Mouse (Mus musculus): ENCODE data around the gene Vamp8. TPM values are rescaled to one million over a fixed set of nuclear protein-coding genes. Genes with fewer than 3 reads are reported as not detected.
A peak's percentile ranks its signal among the peaks of the same experiment; 100 is the strongest.

Vamp8 gene
- total RNA-seq, 2 experiments from 2014 or later, result 71.0 to 75.5 TPM

DNA sequence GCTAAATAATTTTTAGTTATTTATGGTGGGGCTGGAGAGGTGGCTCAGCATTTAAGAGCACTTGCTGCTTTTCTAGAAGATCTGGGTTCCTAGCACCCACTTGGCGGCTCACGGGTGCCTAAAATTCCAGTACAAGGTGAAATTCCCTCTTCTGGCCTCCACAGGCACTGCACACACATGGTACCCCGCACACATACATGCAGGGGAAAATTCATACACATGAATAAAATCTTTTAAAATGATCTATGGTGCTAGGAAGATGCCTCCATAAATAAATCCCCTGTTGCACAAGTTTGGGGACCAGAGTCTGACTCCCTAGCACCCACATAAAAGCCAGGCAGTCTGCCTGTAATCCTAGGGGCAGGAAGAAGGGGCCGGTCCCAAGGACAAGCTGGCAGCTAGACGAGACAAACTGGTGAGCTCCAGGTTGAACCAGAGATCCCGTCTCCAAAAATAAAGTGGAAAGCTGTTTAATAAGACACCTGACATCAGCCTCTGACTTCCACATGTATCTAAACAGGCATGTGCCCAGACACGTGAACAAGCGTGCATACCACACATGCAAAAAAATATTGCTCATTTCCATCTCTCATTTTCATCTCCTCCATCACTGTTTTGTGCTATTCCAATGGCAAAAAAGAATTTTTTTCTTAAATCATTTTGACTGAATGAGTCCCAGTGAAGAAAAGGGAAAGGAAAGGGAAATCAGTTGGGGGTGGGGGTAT is 11.8 kb downstream of the Vamp8 start:
- intact Hi-C loops (cut with DNase I), result no loop called here
- no peak for DNase-seq

DNA sequence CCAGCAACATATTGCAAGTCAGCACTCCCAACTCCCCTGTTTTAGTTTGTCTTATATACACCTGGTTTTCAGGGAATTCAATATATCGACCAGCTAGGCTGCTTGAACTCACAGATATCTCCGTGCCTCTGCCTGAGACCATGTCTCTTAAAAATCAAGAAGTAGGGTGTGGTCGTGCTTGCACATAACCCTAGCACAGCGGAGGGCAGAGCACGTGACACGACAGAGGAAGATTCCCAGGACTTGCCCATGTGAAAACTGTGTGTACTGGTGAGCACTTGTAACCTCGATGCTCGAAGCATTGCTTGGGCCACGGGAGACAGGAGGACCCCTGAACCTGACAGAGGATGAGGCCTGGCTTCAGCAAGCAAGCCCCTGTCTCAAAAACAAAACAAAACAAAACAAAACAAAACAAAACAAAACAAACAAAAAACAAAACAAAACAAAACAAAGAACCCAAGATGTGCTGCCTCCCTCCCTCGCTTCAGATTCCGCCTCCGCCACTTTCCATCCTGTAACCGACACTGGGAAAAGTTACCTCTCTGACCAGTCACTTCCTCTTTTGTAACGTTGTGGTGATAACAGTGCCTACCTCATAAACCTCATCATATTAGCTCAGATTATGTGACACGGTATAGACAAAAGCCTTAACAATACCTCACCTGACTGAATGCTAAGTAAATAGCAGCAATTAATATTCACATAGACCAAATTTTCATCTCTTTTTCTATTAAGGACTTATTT is 15.5 kb downstream of the Vamp8 start:
- intact Hi-C loops (cut with DNase I), result no loop called here
- no peak for DNase-seq

DNA sequence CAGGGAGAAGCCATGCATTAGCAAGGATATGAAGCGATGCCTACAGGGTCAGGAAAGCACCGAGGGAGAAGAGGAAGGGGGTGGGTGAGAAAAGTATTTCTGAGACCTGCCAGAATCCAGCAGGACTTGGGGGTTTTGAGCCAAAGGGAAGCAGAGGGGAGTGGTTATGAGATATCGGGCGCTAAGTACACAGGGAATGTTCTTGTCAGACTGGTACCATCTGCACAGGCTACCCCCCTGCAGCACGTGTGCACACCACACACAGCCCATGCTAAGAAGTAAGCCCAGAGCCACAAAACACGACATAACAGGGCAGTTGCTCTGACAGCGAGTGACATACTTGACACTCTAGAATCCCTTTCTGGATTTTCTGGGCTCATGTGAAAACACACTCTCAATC is 16.3 kb downstream of the Vamp8 start:
- DNase-seq, result no peak
- intact Hi-C loops (cut with DNase I), result no loop called here

- intact Hi-C loops (cut with DNase I), result no loop called here
- no peak for DNase-seq
Measured at GRCm38 (mm10) chr6:72373184-72373583, 17.3 kb downstream of the Vamp8 start.

DNA sequence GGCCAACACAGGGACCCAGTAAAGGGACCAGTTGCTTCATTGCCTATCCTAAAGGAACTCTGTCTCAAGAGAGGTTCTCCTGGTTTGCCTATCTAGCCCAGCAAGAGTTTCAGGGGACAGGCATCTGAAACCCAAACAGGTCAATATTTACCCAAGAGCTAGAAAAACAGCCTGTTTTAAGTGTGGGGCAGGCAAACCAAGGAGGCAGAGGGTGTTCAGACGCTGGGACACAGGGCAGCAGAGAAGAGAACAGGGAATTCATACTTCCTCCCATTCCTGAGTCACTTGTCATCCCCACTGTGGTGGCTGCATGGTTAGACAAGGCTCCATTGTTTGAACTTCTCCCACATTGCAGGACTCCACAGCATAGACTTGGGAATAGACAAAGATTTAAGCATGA is 18.9 kb downstream of the Vamp8 start:
- DNase-seq, result no peak
- intact Hi-C loops (cut with DNase I), result no loop called here

GRCm38 (mm10) chr6:72371147-72371546 is 19.4 kb downstream of the Vamp8 start:
- intact Hi-C loops (cut with DNase I), result no loop called here
- peak; percentile 33 to 52 for DNase-seq

DNA sequence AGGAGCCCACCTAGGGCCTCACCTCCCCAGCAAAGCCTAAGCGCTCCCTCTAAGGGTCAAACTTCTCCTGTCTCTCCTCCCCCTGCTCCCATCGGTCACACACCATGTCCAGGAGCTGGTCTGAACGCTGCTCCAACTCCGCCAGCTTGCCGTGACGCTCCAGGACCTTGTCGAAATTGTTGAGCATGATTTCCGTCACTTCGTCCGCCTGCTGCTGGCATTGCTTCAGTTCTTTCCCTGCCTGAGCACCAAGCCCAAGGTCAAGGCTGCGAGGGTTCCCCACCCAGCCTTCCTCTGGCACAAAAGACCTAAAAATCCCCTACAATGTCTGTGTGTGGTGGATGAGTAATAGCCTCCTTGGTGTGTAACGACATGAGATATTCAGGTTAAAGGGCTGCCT is 20.4 kb downstream of the Vamp8 start:
- DNase-seq, result peak in 1 of 2 experiments; percentile 21
- intact Hi-C loops (cut with DNase I), result no loop called here

- intact Hi-C loops (cut with DNase I), result no loop called here
- no peak for DNase-seq
Measured at GRCm38 (mm10) chr6:72369557-72369956, 20.9 kb downstream of the Vamp8 start.

GRCm38 (mm10) chr6:72367460-72367974 is 23.0 kb downstream of the Vamp8 start:
- intact Hi-C loops (cut with DNase I), result no loop called here
- DNase-seq, result no peak

DNA sequence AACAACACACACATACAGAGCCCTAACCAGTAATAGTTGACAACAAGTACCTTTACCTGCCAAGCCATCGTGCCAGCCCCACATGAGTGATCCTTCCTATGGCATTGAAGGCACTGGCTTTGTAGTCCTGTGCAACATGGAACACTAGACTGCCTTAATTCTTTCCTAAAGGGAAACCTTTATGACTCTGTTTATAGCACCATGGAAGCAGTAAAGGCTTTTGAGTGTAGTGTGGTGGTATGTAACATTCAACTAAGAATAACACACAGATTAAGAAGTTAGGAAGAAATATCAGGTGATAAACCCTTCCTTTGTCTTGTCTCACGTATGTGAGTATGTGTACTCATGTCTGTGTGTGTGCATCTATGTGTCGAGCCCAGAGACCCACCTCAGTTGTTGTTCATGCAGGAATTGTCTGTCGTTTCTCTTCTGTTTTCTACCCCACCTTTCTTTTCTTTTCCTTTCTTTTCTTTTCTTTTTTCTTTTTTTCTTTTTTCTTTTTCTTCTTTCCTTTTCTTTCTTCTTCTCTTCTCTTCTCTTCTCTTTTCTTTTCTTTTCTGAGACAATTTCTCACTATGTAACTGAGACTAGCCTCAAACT is 23.6 kb downstream of the Vamp8 start, which contains the start of gene Rnf181:
Gene Rnf181, minus strand, starts transcription at position 113 of the 600 bp plus-strand sequence.
- no peak for DNase-seq
- intact Hi-C loops (cut with DNase I), result no loop called here

DNA sequence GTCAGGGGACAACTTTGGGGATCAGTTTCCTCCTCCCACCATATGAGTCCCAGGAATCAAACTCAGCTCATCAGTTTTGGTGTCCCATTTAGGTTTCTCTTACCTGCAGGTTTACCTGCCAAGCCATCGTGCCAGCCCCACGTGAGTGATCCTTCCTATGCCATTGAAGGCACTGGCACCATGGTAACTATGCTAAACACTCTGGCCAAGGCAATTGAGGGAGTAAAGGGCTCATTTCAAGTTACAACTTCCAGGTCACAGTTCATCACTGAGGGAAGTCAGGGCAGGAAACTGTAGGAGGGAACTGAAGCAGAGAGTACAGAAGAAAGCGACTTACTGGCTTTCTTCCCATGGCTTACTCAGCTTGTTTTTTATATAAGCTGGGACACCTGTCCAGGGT is 24.2 kb downstream of the Vamp8 start:
- DNase-seq, result no peak
- intact Hi-C loops (cut with DNase I), result no loop called here

DNA sequence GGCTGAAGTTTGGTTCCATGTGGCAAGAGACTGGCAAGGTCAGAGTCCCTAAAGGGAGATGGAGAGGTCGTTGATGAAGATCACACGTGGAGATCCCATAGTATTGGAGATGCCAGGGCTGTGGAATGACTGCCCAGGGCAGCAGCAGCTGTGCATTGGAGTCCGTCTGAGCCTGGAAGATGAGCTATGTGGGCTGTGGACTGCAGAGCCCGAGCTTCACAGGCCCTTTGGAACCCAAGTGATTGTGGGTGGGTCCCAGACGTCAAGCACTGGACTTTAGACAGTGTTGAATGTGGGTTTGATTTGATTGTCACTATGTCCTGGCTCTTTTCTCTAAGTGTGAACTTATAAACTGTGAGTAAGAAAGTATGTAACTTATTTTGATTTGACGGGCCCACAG is 25.5 kb downstream of the Vamp8 start:
- intact Hi-C loops (cut with DNase I), result loop anchor here (2.0 kb wide), 1 partner anchor 42 kb away; no protein-coding TSS in a partner anchor
- DNase-seq, result no peak

GRCm38 (mm10) chr6:72364009-72364408 is 26.5 kb downstream of the Vamp8 start:
- intact Hi-C loops (cut with DNase I), result loop anchor here (2.0 kb wide), 1 partner anchor 43 kb away; no protein-coding TSS in a partner anchor
- DNase-seq, result no peak

DNA sequence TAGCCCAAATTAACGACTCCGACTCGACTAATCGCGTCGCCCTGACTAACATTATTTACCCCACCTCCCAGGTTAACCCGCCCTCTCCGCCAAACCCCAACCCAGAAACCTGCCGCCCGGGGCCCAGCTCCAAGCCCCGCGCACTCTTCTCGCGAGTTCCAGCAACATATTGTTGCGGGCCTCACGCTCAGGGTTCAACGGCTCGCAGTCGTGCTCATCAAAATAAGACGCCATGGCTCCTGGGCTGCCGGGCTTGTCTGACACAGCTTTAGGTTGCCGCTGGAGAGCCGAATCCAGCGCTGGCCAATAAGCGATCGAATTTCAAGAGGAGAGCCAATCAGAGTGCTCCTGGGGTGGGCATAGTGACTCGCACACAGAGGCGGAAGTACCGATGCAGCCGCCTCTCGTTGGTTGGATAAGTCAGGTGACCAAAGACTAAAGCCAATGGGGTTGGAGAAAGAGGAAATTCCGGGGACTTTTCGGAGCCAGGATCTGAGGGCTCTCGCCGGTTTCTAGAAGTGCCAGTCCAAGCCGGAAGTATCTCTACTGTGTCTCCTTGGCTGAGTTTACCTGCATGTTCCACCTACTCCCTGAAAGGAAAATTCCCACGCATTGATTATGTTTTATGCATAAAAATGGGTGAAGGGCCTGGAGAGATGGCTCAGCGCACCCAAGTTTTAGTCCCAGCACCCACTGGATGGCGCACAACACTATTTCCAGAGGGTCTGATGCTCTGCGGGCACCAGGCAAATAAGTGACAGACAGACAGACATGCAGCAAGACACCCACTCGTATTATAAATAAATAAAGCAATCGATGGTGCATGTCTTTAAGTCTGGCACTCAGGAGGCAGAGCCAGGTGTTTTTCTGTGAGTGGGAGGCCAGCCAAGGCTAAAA is 28.1 kb downstream of the Vamp8 start:
- intact Hi-C loops (cut with DNase I), result no loop called here

DNA sequence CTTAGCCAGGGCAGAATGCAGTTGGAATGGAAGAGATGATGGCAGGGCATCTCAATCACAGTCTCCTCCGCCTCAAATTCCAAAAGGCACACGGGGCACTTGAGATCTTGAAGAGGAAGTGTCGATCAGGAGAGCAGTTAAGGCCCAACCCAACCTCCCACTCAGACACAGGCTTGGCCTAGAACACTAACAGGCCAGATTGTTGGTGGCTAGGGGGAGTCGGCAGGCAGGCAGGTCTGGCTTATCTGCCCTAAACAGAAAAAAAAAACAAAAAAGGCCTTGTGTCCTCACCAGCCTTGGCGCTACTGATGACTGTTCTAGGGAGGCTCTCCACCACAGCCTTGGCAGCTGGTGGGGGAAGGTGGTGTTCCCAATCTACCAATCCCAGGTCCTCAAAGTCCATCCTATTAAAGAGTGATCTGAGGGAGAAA is 29.4 kb downstream of the Vamp8 start:
- intact Hi-C loops (cut with DNase I), result no loop called here

More for the DNA sequence above, 28.1 kb downstream of the Vamp8 start:
- DNase-seq, result peak; percentile 91 to 94

GRCm38 (mm10) chr6:72360599-72360935 is 29.9 kb downstream of the Vamp8 start:
- DNase-seq, result no peak
- intact Hi-C loops (cut with DNase I), result no loop called here

More for the DNA sequence above, 29.4 kb downstream of the Vamp8 start:
- DNase-seq, result no peak

DNA sequence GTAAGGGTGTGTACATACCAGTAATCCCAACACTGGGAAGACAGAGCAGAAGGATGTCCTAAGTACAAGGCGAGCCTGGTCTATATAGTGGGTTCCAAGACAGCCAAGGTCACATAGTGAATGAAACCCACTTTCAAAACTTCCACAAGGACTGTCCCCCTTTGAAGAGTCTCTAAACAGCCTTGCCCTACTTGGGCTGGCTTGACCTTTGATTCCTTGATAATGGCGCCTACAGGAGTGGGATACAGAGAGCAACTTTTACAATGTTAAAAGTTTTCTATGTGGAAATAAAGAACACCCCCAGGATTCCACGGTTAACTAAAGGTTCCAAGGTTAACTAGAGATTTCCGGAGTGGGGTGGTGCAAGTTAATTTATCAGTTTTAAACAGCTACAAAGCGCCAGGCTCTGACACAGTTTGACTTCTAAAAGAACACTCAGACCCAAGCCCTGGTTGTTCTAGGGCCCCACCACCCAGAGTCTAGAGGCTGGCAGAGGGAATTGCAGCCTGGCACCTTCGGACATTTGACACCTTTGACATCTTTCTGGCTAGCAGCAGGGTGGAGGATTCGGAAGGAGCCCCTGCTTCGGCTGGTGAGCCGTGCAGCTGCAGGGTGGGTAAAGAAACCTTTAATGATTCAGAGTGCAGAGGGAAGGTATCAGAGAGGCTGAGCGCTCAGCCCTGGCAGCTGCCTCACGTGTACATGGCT is 30.5 kb downstream of the Vamp8 start:
- DNase-seq, result no peak
- intact Hi-C loops (cut with DNase I), result loop anchor here (5.0 kb wide), 1 partner anchor 42 kb away; no protein-coding TSS in a partner anchor

GRCm38 (mm10) chr6:72359343-72359742 is 31.2 kb downstream of the Vamp8 start:
- intact Hi-C loops (cut with DNase I), result loop anchor here (5.0 kb wide), 1 partner anchor 43 kb away; no protein-coding TSS in a partner anchor
- no peak for DNase-seq

DNA sequence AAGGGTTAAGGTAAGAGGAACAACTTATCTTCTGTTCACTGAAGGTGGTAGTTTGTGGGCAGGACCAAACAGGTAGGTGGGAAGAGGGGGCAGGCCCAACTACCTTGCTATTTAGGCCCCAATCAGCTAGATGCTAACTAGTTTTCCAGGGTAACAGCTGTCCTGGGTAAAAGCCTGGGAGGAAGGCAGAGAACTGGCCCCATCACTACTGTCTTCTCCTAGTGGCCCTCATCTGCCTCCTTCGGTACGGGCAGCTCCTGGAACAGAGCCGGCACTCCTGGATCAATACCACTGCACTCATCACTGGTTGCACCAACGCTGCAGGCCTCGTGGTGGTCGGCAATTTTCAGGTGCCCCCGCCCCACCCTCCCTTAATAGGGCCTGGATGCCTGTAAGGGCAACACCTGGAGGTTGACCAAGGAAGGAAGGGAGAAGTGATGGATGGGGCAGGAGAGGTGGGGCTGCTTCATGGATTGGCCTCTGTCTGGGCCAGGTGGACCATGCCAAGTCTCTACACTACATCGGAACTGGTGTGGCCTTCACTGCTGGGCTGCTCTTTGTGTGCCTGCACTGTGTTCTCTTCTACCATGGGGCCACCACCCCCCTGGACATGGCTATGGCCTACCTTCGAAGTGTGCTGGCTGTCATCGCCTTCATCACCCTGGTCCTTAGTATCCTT is 32.3 kb downstream of the Vamp8 start:
- no peak for DNase-seq
- intact Hi-C loops (cut with DNase I), result loop anchor here (5.0 kb wide), 1 partner anchor 44 kb away; no protein-coding TSS in a partner anchor

Measured in heart, postnatal 14 days (tissue).